Mouse (Mus musculus): ENCODE measurements around the gene Micu1. TPM values are rescaled to one million over a fixed set of nuclear protein-coding genes. Genes with fewer than 3 reads are reported as not detected.

Gene Micu1
- polyA plus RNA-seq, 1 experiment from 2014 or later = 65.0 TPM

GRCm38 (mm10) chr10:59754104-59754503 lies 51.8 kb downstream of the Micu1 start:
- H3K27ac ChIP-seq (ENCODE audit: low read depth, low read length) = no peak overlapping the region
- no peak overlapping the region for H3K9ac ChIP-seq (ENCODE audit: low read length)
- no peak overlapping the region for H3K4me2 ChIP-seq (ENCODE audit: low read depth, low read length, severe bottlenecking)
- DNase-seq (ENCODE audit: low spot score) (no peak), ATAC-seq (replicated peaks; ENCODE audit: low FRiP score) (no peak)
- WGBS = 90% methylated on average over 1 of the region's 1 CpGs
- no peaks in the 10 kb centered on the region for H3K9me3 ChIP-seq (ENCODE audit: control insufficient read depth, low read length)
- H3K4me3 ChIP-seq (ENCODE audit: low read depth, low read length) = no peak overlapping the region
- H3K4me1 ChIP-seq (replicated peaks; ENCODE audit: control insufficient read depth, insufficient read depth, low read length) = 0 out of 2 replicates have a peak, but pooled peaks cover 3% of the 10 kb centered on the region
- no peaks in the 10 kb centered on the region; the same call in 1 of the 2 replicates for H3K36me3 ChIP-seq (ENCODE audit: control insufficient read depth, insufficient read depth, low read length)
- H3K27me3 ChIP-seq (ENCODE audit: control insufficient read depth, insufficient read depth, low read length) = no peaks in the 10 kb centered on the region

GRCm38 (mm10) chr10:59754901-59755300 lies 52.6 kb downstream of the Micu1 start:
- H3K4me2 ChIP-seq (ENCODE audit: low read depth, low read length, severe bottlenecking) = no peak overlapping the region
- no peaks in the 10 kb centered on the region for H3K9me3 ChIP-seq (ENCODE audit: control insufficient read depth, low read length)
- DNase-seq (ENCODE audit: low spot score) (no peak), ATAC-seq (replicated peaks; ENCODE audit: low FRiP score) (no peak)
- no peak overlapping the region for H3K9ac ChIP-seq (ENCODE audit: low read length)
- no peaks in the 10 kb centered on the region; the same call in 1 of the 2 replicates for H3K36me3 ChIP-seq (ENCODE audit: control insufficient read depth, insufficient read depth, low read length)
- H3K4me1 ChIP-seq (replicated peaks; ENCODE audit: control insufficient read depth, insufficient read depth, low read length) = 0 out of 2 replicates have a peak, but pooled peaks cover 3% of the 10 kb centered on the region
- no peak overlapping the region for H3K27ac ChIP-seq (ENCODE audit: low read depth, low read length)
- H3K4me3 ChIP-seq (ENCODE audit: low read depth, low read length) = no peak overlapping the region
- no peaks in the 10 kb centered on the region for H3K27me3 ChIP-seq (ENCODE audit: control insufficient read depth, insufficient read depth, low read length)
- 88% methylated on average over 1 of the region's 1 CpGs for WGBS

- ATAC-seq (replicated peaks; ENCODE audit: low FRiP score) = no peak
- no peak overlapping the region for H3K4me2 ChIP-seq (ENCODE audit: low read depth, low read length, severe bottlenecking)
These were observed 53.4 kb downstream of the Micu1 start for GRCm38 (mm10) chr10:59755681-59756080.

GRCm38 (mm10) chr10:59756090-59756489 lies 53.8 kb downstream of the Micu1 start:
- WGBS = 48% methylated on average over 12 of the region's 12 CpGs
- Histone ChIP-seq H3K27me3 (ENCODE audit: control insufficient read depth, insufficient read depth, low read length) (no peaks in the 10 kb centered on the region), H3K9me3 (ENCODE audit: control insufficient read depth, low read length) (no peaks in the 10 kb centered on the region), H3K27ac (ENCODE audit: low read depth, low read length) (no peak overlapping the region), H3K9ac (ENCODE audit: low read length) (no peak overlapping the region), H3K4me1 (replicated peaks; ENCODE audit: control insufficient read depth, insufficient read depth, low read length) (0 out of 2 replicates have a peak, but pooled peaks cover 3% of the 10 kb centered on the region), H3K36me3 (ENCODE audit: control insufficient read depth, insufficient read depth, low read length) (no peaks in the 10 kb centered on the region; the same call in 1 of the 2 replicates), H3K4me2 (ENCODE audit: low read depth, low read length, severe bottlenecking) (no peak overlapping the region), H3K4me3 (ENCODE audit: low read depth, low read length) (no peak overlapping the region)
- DNase-seq (ENCODE audit: low spot score) (no peak), ATAC-seq (replicated peaks; ENCODE audit: low FRiP score) (no peak)

More at GRCm38 (mm10) chr10:59755681-59756080, 53.4 kb downstream of the Micu1 start:
- 77% methylated on average over 11 of the region's 11 CpGs for WGBS
- H3K4me3 ChIP-seq (ENCODE audit: low read depth, low read length) = no peak overlapping the region
- no peak overlapping the region for H3K9ac ChIP-seq (ENCODE audit: low read length)
- H3K27ac ChIP-seq (ENCODE audit: low read depth, low read length) = no peak overlapping the region
- H3K27me3 ChIP-seq (ENCODE audit: control insufficient read depth, insufficient read depth, low read length) = no peaks in the 10 kb centered on the region
- 0 out of 2 replicates have a peak, but pooled peaks cover 3% of the 10 kb centered on the region for H3K4me1 ChIP-seq (replicated peaks; ENCODE audit: control insufficient read depth, insufficient read depth, low read length)
- H3K9me3 ChIP-seq (ENCODE audit: control insufficient read depth, low read length) = no peaks in the 10 kb centered on the region
- no peak for DNase-seq (ENCODE audit: low spot score)
- no peaks in the 10 kb centered on the region; the same call in 1 of the 2 replicates for H3K36me3 ChIP-seq (ENCODE audit: control insufficient read depth, insufficient read depth, low read length)

GRCm38 (mm10) chr10:59756570-59756969 lies 54.3 kb downstream of the Micu1 start:
- Histone ChIP-seq H3K27ac (ENCODE audit: low read depth, low read length) (no peak overlapping the region), H3K4me1 (replicated peaks; ENCODE audit: control insufficient read depth, insufficient read depth, low read length) (0 out of 2 replicates have a peak, but pooled peaks cover 3% of the 10 kb centered on the region), H3K4me2 (ENCODE audit: low read depth, low read length, severe bottlenecking) (no peak overlapping the region), H3K9ac (ENCODE audit: low read length) (no peak overlapping the region), H3K27me3 (ENCODE audit: control insufficient read depth, insufficient read depth, low read length) (no peaks in the 10 kb centered on the region), H3K36me3 (ENCODE audit: control insufficient read depth, insufficient read depth, low read length) (no peaks in the 10 kb centered on the region; the same call in 1 of the 2 replicates), H3K4me3 (ENCODE audit: low read depth, low read length) (no peak overlapping the region), H3K9me3 (ENCODE audit: control insufficient read depth, low read length) (no peaks in the 10 kb centered on the region)
- DNase-seq (ENCODE audit: low spot score) = no peak
- WGBS = 62% methylated on average over 8 of the region's 8 CpGs
- ATAC-seq (replicated peaks; ENCODE audit: low FRiP score) = no peak

- Histone ChIP-seq H3K9me3 (ENCODE audit: control insufficient read depth, low read length) (no peaks in the 10 kb centered on the region), H3K4me1 (replicated peaks; ENCODE audit: control insufficient read depth, insufficient read depth, low read length) (no peaks in the 10 kb centered on the region), H3K4me2 (ENCODE audit: low read depth, low read length, severe bottlenecking) (no peak overlapping the region), H3K27me3 (ENCODE audit: control insufficient read depth, insufficient read depth, low read length) (no peaks in the 10 kb centered on the region), H3K36me3 (ENCODE audit: control insufficient read depth, insufficient read depth, low read length) (no peaks in the 10 kb centered on the region), H3K27ac (ENCODE audit: low read depth, low read length) (no peak overlapping the region), H3K9ac (ENCODE audit: low read length) (no peak overlapping the region), H3K4me3 (ENCODE audit: low read depth, low read length) (no peak overlapping the region)
- WGBS = 89% methylated on average over 6 of the region's 6 CpGs
- ATAC-seq (replicated peaks; ENCODE audit: low FRiP score) = no peak
- no peak for DNase-seq (ENCODE audit: low spot score)
These were observed 62.5 kb downstream of the Micu1 start for GRCm38 (mm10) chr10:59764781-59765180.

GRCm38 (mm10) chr10:59768369-59769079 lies 66.2 kb downstream of the Micu1 start:
- no peak for DNase-seq (ENCODE audit: low spot score)
- H3K27ac ChIP-seq (ENCODE audit: low read depth, low read length) = no peak overlapping the region
- no peaks in the 10 kb centered on the region for H3K36me3 ChIP-seq (ENCODE audit: control insufficient read depth, insufficient read depth, low read length)
- H3K4me2 ChIP-seq (ENCODE audit: low read depth, low read length, severe bottlenecking) = no peak overlapping the region
- no peaks in the 10 kb centered on the region for H3K27me3 ChIP-seq (ENCODE audit: control insufficient read depth, insufficient read depth, low read length)
- no peak overlapping the region for H3K9ac ChIP-seq (ENCODE audit: low read length)
- H3K4me3 ChIP-seq (ENCODE audit: low read depth, low read length) = no peak overlapping the region
- no peak for ATAC-seq (replicated peaks; ENCODE audit: low FRiP score)
- 81% methylated on average over 13 of the region's 13 CpGs for WGBS
- no peaks in the 10 kb centered on the region for H3K9me3 ChIP-seq (ENCODE audit: control insufficient read depth, low read length)
- H3K4me1 ChIP-seq (replicated peaks; ENCODE audit: control insufficient read depth, insufficient read depth, low read length) = no peaks in the 10 kb centered on the region; the same call in 1 of the 2 replicates

GRCm38 (mm10) chr10:59771375-59772048 lies 69.2 kb downstream of the Micu1 start:
- H3K36me3 ChIP-seq (ENCODE audit: control insufficient read depth, insufficient read depth, low read length) = no peaks in the 10 kb centered on the region
- H3K4me3 ChIP-seq (ENCODE audit: low read depth, low read length) = no peak overlapping the region
- no peak overlapping the region for H3K27ac ChIP-seq (ENCODE audit: low read depth, low read length)
- no peak for ATAC-seq (replicated peaks; ENCODE audit: low FRiP score)
- H3K9me3 ChIP-seq (ENCODE audit: control insufficient read depth, low read length) = no peaks in the 10 kb centered on the region
- DNase-seq (ENCODE audit: low spot score) = no peak
- WGBS = 85% methylated on average over 6 of the region's 6 CpGs
- no peaks in the 10 kb centered on the region; the same call in 1 of the 2 replicates for H3K4me1 ChIP-seq (replicated peaks; ENCODE audit: control insufficient read depth, insufficient read depth, low read length)
- no peaks in the 10 kb centered on the region for H3K27me3 ChIP-seq (ENCODE audit: control insufficient read depth, insufficient read depth, low read length)
- no peak overlapping the region for H3K9ac ChIP-seq (ENCODE audit: low read length)
- no peak overlapping the region for H3K4me2 ChIP-seq (ENCODE audit: low read depth, low read length, severe bottlenecking)

Measured in forebrain, embryonic 11.5 days (tissue).